Mouse (Mus musculus): Measurements from ENCODE around the gene Adat1. TPM values are rescaled to one million over a fixed set of nuclear protein-coding genes. Genes with fewer than 3 reads are reported as not detected.

Gene Adat1
- total RNA-seq, 1 experiment = 11.0 TPM

GRCm38 (mm10) chr8:111974138-111974537 lies 18.0 kb downstream of the Adat1 start:
- TF ChIP-seq MAFK (IDR thresholded peaks at IDR 0.05; ENCODE audit: insufficient read depth, low read depth, low read length) = no peak
- no peak for TF ChIP-seq ZC3H11A (IDR thresholded peaks at IDR 0.05; ENCODE audit: borderline replicate concordance, low read depth, low read length)
- TF ChIP-seq HCFC1 (IDR thresholded peaks at IDR 0.05; ENCODE audit: borderline replicate concordance, insufficient read depth, low read length) = no peak
- TF ChIP-seq CHD2 (IDR thresholded peaks at IDR 0.05; ENCODE audit: low read depth, low read length) = no peak
- no peak for TF ChIP-seq ZNF384 (IDR thresholded peaks at IDR 0.05; ENCODE audit: low read depth, low read length)
- in situ Hi-C loops (cut with MboI; ENCODE audit: low sequenced_read_pairs in 2 of 2, unreplicated experiment in 2 of 2) = no loop called here
- H3K36me3 ChIP-seq (ENCODE audit: control insufficient read depth, insufficient read depth, low read length, poor library complexity, severe bottlenecking) = peaks cover 43% of the 10 kb centered on the region
- peaks cover 3% of the 10 kb centered on the region in 2 experiments; a peak in 2 of 4 replicates for H3K4me1 ChIP-seq (ENCODE audit: control insufficient read depth in 2 of 2, insufficient read depth in 2 of 2, low read length in 2 of 2, poor library complexity in 1 of 2)
- no peak overlapping the region for H3K27ac ChIP-seq (ENCODE audit: insufficient read depth, low read depth, low read length, poor library complexity, severe bottlenecking)
- no peaks in the 10 kb centered on the region for H3K9me3 ChIP-seq (ENCODE audit: control insufficient read depth, insufficient read depth, low read depth, low read length)
- no peak overlapping the region for H3K9ac ChIP-seq (ENCODE audit: insufficient read depth, low read depth, low read length, poor library complexity, severe bottlenecking)
- no peak overlapping the region for H3K4me3 ChIP-seq (ENCODE audit: insufficient read depth in 1 of 2, low read depth in 1 of 2, low read length in 2 of 2, poor library complexity in 1 of 2, severe bottlenecking in 1 of 2)
- DNase-seq (ENCODE audit: low read depth, low spot score) = no peak

DNA sequence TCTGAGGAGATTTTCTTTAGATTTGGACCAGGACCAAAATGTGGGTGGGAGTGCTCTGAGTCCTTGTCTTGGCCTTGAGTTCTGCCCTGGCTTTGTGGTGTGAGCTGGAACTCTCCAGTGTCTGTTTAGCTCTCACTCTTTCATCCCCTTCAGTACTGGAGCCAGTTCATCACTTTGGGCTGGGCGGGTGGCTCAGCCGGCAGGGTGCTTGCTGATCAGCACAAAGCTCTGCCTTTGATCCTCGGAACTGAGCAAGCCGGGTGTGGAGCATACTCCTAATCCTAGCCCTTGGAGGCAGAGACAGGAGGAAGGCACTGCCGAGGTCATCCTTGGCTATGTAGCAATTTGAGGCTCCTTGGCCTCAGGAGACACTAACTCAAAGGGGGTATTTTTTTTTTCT lies 23.1 kb downstream of the Adat1 start:
- H3K9me3 ChIP-seq (ENCODE audit: control insufficient read depth, insufficient read depth, low read depth, low read length) = no peaks in the 10 kb centered on the region
- H3K36me3 ChIP-seq (ENCODE audit: control insufficient read depth, insufficient read depth, low read length, poor library complexity, severe bottlenecking) = peaks cover 20% of the 10 kb centered on the region; the same call in 1 of the 2 replicates
- peak overlapping the region; percentile 14; the same call in 1 of the 2 replicates for H3K27ac ChIP-seq (ENCODE audit: insufficient read depth, low read depth, low read length, poor library complexity, severe bottlenecking)
- in situ Hi-C loops (cut with MboI; ENCODE audit: low sequenced_read_pairs in 2 of 2, unreplicated experiment in 2 of 2) = no loop called here
- H3K9ac ChIP-seq (ENCODE audit: insufficient read depth, low read depth, low read length, poor library complexity, severe bottlenecking) = no peak overlapping the region
- peak; percentile 50 for DNase-seq (ENCODE audit: low read depth, low spot score)
- peaks cover 14 to 16% of the 10 kb centered on the region in 2 experiments for H3K4me1 ChIP-seq (ENCODE audit: control insufficient read depth in 2 of 2, insufficient read depth in 2 of 2, low read length in 2 of 2, poor library complexity in 1 of 2)
- no peak overlapping the region for H3K4me3 ChIP-seq (ENCODE audit: insufficient read depth in 1 of 2, low read depth in 1 of 2, low read length in 2 of 2, poor library complexity in 1 of 2, severe bottlenecking in 1 of 2)
- TF ChIP-seq ZC3H11A (IDR thresholded peaks at IDR 0.05; ENCODE audit: borderline replicate concordance, low read depth, low read length) (no peak), CHD2 (IDR thresholded peaks at IDR 0.05; ENCODE audit: low read depth, low read length) (no peak), ZNF384 (IDR thresholded peaks at IDR 0.05; ENCODE audit: low read depth, low read length) (0 out of 2 replicates have a peak, but pooled peaks have one; percentile 28)

GRCm38 (mm10) chr8:111968541-111968940 lies 23.6 kb downstream of the Adat1 start:
- peaks cover 19% of the 10 kb centered on the region; the same call in 1 of the 2 replicates for H3K36me3 ChIP-seq (ENCODE audit: control insufficient read depth, insufficient read depth, low read length, poor library complexity, severe bottlenecking)

DNA sequence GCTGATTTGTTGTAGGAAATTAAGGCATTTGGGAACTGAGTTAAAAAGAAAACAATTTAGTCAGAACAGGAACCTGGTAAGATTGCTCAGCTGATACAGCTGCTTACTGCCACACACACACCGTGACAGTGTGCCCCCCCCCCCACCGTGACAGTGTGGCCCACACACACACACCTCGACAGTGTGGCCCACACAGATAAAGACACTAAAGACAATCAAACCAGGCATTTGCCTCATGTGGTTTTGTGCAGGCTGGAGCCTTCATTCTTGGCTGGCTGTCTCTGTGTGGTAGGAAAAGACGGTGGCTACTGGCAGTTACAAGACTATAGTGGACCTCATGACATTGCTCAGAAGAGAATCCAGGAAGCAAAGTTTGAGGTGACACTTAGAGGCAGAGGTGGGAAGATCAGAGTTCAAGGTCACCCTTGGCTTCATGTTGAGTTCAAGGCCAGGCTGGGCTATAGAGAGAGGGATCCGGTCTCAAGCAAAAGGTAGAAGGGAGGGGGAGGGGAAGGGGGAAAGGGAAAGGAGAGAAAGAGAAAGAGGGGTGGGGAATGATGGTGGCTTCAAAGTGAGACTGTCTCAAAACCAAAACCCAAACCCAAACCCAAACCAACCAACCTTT lies 24.7 kb downstream of the Adat1 start:
- 0 out of 2 replicates have a peak overlapping the region, but pooled peaks have one; percentile 18 for H3K27ac ChIP-seq (ENCODE audit: insufficient read depth, low read depth, low read length, poor library complexity, severe bottlenecking)
- H3K9me3 ChIP-seq (ENCODE audit: control insufficient read depth, insufficient read depth, low read depth, low read length) = no peaks in the 10 kb centered on the region
- no peak for TF ChIP-seq ZNF384 (IDR thresholded peaks at IDR 0.05; ENCODE audit: low read depth, low read length)
- H3K4me3 ChIP-seq (ENCODE audit: insufficient read depth in 1 of 2, low read depth in 1 of 2, low read length in 2 of 2, poor library complexity in 1 of 2, severe bottlenecking in 1 of 2) = no peak overlapping the region
- peaks cover 19 to 28% of the 10 kb centered on the region in 2 experiments for H3K4me1 ChIP-seq (ENCODE audit: control insufficient read depth in 2 of 2, insufficient read depth in 2 of 2, low read length in 2 of 2, poor library complexity in 1 of 2)
- no peak for DNase-seq (ENCODE audit: low read depth, low spot score)
- H3K9ac ChIP-seq (ENCODE audit: insufficient read depth, low read depth, low read length, poor library complexity, severe bottlenecking) = no peak overlapping the region
- peaks cover 15% of the 10 kb centered on the region; the same call in 1 of the 2 replicates for H3K36me3 ChIP-seq (ENCODE audit: control insufficient read depth, insufficient read depth, low read length, poor library complexity, severe bottlenecking)
- in situ Hi-C loops (cut with MboI; ENCODE audit: low sequenced_read_pairs in 2 of 2, unreplicated experiment in 2 of 2) = no loop called here

More at GRCm38 (mm10) chr8:111968541-111968940, 23.6 kb downstream of the Adat1 start:
- no peak overlapping the region for H3K9ac ChIP-seq (ENCODE audit: insufficient read depth, low read depth, low read length, poor library complexity, severe bottlenecking)
- in situ Hi-C loops (cut with MboI; ENCODE audit: low sequenced_read_pairs in 2 of 2, unreplicated experiment in 2 of 2) = no loop called here
- H3K27ac ChIP-seq (ENCODE audit: insufficient read depth, low read depth, low read length, poor library complexity, severe bottlenecking) = peak overlapping the region; percentile 14; the same call in 1 of the 2 replicates
- no peak for TF ChIP-seq HCFC1 (IDR thresholded peaks at IDR 0.05; ENCODE audit: borderline replicate concordance, insufficient read depth, low read length)
- TF ChIP-seq MAFK (IDR thresholded peaks at IDR 0.05; ENCODE audit: insufficient read depth, low read depth, low read length) = no peak
- no peak for TF ChIP-seq CHD2 (IDR thresholded peaks at IDR 0.05; ENCODE audit: low read depth, low read length)
- no peak for TF ChIP-seq ZC3H11A (IDR thresholded peaks at IDR 0.05; ENCODE audit: borderline replicate concordance, low read depth, low read length)
- TF ChIP-seq ZNF384 (IDR thresholded peaks at IDR 0.05; ENCODE audit: low read depth, low read length) = no peak
- H3K4me3 ChIP-seq (ENCODE audit: insufficient read depth in 1 of 2, low read depth in 1 of 2, low read length in 2 of 2, poor library complexity in 1 of 2, severe bottlenecking in 1 of 2) = no peak overlapping the region
- no peak for DNase-seq (ENCODE audit: low read depth, low spot score)
- peaks cover 17 to 19% of the 10 kb centered on the region in 2 experiments for H3K4me1 ChIP-seq (ENCODE audit: control insufficient read depth in 2 of 2, insufficient read depth in 2 of 2, low read length in 2 of 2, poor library complexity in 1 of 2)
- no peaks in the 10 kb centered on the region for H3K9me3 ChIP-seq (ENCODE audit: control insufficient read depth, insufficient read depth, low read depth, low read length)

Measured in ES-E14 (cell line).